Mouse (Mus musculus) G1E (cell line): ENCODE measurements around the gene Rnf5.

Experiments used
- CTCF ChIP-seq: IDR thresholded peaks from 2 replicates; pipeline ENCODE4 v1.5.1; 2012; ENCODE audit warnings: low read depth, low read length, inconsistent platforms, mixed read lengths
- GATA1 ChIP-seq: IDR thresholded peaks from 2 replicates; pipeline ENCODE4 v1.6.1; 2012; ENCODE audit warnings: borderline replicate concordance, low read length, inconsistent platforms, mixed read lengths
- GATA2 ChIP-seq: IDR thresholded peaks from 2 replicates; pipeline ENCODE4 v1.6.1; 2012; ENCODE audit warnings: low read depth, low read length, inconsistent platforms, borderline replicate concordance
- POLR2AphosphoS5 ChIP-seq: IDR thresholded peaks from 2 replicates; pipeline ENCODE4 v1.6.1; 2012; ENCODE audit warnings: low read depth, low read length, inconsistent platforms; ENCODE audit not compliant: insufficient replicate concordance
- TAL1 ChIP-seq: conservative IDR thresholded peaks from 2 replicates; pipeline ENCODE4 v1.6.1; 2012; ENCODE audit warnings: low read depth, low read length, inconsistent platforms, mixed read lengths

GRCm38 (mm10) chr17:34626773-34627092 lies 23.2 kb upstream of the Rnf5 start:
- TF ChIP-seq CTCF (no peak), GATA1 (no peak), POLR2AphosphoS5 (no peak), TAL1 (no peak), GATA2 (no peak)
